Mouse (Mus musculus) regulatory T cell (primary cell): ENCODE results near the gene Ccndbp1.
"Not testable (repeated sequence)": the region's sequence is repeated elsewhere in the genome, so short reads cannot be mapped to it uniquely, and the experiment has no call there.

ENCODE experiments used
- in situ Hi-C: fragments of 300-600 bp; cut with MboI, MseI; formaldehyde crosslinking; loops from one replicate; pipeline ENCODE4 v1.15.1; 2025; ENCODE audit warnings: high pct_unique_total_duplicates

Gene Ccndbp1

DNA sequence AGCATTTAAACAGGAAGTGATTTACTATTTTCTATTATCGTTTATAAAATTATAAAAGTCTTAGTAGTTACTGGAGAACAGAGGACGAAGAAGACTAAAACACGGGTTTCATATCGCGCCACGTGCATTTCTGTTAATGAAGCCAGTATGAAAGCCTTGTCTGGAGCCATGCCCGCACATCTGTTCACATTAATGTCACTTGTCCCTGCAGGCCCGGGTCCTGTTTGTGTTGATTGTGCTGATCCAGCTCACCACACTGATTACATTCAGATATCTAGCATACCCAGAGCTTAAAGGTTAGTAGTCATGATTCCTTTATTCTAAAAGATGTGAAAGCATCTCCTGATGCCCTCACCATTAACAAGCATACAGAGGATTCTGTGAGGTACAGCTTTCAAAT lies 9.3 kb upstream of the Ccndbp1 start:
- in situ Hi-C loops, result loop anchor here (5.0 kb wide), 1 partner anchor 98 kb away; no protein-coding TSS in a partner anchor

DNA sequence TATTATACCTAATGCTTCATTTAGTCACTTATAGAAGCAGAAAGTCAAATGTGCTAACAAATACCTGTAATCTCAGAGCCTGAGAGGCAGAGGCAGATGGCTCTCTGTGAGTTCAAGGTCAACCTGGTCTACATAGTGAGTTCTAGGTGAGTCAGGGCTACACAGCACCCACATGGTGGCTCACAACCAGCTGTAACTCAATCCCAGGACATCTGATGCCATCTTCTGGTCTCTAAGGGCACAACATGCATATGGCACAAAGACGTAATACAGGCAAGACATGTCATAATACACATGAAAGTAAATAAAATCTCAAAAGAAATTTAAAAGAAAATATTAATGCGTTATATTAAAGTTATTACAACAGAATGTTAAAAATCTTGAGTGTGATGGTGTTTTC lies 4.6 kb upstream of the Ccndbp1 start:
- in situ Hi-C loops, result no loop called here

- in situ Hi-C loops, result no loop called here
Measured at GRCm38 (mm10) chr2:121004018-121004811, 4.0 kb upstream of the Ccndbp1 start.

DNA sequence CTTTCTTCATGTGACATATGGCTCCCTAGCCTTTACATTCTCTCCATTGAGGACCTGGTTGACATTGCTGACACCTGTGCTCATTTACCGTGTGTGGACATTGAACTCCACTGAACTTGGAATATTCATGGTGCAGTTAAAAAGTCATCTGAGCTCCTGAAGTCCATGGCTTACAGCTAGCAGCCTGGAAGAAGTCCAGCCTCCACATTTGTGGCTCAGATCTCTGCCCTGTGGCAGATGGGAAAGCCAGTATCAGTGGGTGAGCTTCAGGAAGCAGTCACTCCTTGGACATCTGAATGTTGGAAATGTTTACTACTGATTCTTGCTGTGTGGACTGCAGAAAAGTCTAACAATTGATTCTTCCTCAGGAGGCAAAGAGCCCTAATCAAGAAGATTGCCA lies 1.2 kb upstream of the Ccndbp1 start:
- in situ Hi-C loops, result no loop called here

- in situ Hi-C loops, result no loop called here
Measured at GRCm38 (mm10) chr2:121008664-121009007, 433 bp downstream of the Ccndbp1 start.

DNA sequence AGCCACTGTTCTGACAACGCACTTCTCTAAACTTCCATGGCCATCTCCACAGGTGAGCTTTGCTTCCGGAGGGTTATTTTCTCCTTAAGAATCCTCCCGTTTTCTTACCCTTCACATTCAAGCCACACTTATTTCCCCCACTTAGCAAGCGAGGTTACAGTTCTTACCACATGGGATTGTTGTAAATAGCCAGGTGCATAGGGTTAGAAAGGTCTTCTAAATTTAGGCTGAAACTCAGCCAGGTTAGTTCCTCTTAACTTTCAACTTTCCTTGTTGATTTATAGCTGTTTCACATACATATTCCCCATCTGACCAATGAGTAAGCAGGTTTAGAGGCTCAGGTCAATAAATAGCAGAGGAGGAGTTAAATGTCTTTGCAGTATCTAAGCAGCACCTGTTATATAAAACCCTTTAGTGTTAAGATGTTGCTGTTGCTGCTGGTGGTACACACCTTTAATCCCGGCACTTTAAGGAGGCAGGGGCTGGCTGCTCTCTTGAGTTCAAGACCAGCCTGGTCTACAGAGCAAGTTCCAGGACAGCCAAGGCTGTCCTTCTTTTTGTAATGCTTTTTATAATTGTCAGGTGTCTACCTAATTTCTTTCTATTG lies 971 bp downstream of the Ccndbp1 start:
- in situ Hi-C loops, result no loop called here

DNA sequence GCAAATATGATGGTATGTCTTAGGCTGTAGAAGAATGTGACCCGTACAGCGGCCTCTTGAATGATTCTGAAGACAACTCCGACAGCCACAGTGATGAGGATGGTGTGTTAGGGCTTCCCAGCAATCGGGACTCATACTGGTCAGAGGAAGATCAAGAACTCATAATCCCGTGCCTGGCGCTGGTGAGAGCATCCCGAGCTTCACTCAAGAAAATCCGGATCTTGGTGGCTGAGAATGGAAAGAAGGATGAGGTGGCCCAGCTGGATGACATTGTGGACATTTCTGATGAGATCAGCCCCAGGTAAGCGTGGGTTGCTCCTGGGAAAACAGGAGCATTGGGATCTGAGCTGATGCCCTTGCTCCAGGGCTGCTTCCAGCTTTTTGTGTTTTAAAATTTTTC lies 4.5 kb downstream of the Ccndbp1 start:
- in situ Hi-C loops, result no loop called here

DNA sequence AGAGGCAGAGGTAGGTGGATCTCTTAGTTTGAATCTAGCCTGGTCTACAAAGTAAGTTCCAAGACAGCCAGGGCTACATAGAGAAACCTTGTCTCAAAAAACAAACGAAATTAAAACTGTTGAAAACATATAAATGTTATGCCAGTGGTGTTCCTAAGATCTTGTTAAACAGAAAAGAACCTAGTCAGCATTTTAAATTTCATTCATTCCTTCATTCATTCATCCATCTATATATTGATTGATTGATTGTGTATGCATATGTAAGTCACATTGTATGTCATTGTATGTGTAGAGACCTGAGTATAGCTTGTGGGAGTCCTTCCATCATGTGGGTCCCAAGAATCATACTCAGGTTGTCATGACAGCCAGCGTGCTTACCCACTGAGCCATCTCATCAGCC lies 7.3 kb downstream of the Ccndbp1 start:
- in situ Hi-C loops, result no loop called here

GRCm38 (mm10) chr2:121016226-121016625 lies 8.0 kb downstream of the Ccndbp1 start:
- in situ Hi-C loops, result no loop called here

DNA sequence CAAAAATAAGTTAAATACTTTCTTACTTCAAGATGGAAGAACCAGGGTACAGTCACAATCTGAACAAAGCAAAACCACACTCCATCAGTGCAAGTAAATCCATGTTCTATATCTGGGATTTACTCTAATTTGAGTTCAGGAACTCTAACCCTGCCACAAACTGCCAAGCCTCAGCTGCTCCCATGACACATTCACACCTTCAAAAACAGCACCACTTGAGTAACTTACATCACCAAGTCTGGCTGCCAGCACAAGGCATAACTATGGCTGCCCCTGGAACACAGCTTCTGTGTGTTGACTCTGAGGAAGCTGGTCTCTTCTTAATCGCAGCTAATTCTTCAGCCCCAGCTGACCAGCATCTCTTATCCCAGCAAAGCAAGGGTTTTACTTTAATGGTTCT lies 8.9 kb downstream of the Ccndbp1 start:
- in situ Hi-C loops, result no loop called here

- in situ Hi-C loops, result no loop called here
Measured at GRCm38 (mm10) chr2:121022918-121023317, 14.7 kb downstream of the Ccndbp1 start.

GRCm38 (mm10) chr2:121036733-121037341 lies 28.6 kb downstream of the Ccndbp1 start, which contains the start of gene Epb42:
Gene Epb42, minus strand, starts transcription at chr2:121037072.
- in situ Hi-C loops, result no loop called here

DNA sequence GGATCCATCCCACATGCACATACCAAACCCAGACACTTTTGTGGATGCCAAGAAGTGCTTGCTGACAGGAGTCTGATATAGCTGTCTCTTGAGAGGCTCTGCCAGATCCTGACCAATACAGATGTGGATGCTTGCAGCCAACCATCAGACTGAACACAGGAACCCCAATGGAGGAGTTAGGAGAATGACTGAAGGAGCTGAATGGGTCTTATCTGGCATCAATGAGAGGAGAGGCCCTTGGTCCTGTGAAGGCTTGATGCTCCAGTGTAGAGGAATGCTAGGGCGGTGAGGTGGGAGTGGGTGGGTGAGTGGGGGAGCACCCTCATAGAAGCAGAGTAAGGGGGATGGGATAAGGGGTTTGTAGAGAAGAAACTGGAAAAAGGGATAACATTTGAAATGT lies 30.6 kb downstream of the Ccndbp1 start:
- in situ Hi-C loops, result not testable (repeated sequence)

DNA sequence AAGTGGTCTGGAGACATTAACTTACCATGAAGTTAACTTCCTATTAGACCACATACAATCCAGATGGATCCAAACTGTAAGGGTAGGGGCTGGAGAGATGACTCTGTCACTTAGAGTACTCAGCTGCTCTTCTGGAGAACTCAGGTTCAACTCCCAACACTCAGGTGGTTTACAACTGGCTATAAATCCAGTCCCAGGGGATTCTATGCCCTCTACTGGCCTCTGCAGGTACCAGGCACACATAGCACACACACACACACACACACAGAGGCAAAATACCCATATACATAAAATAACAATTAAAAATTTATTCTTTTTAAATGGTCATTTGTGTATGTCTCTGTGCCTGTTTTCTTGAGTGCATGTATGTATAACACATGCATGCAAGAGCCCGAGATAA lies 31.2 kb downstream of the Ccndbp1 start:
- in situ Hi-C loops, result no loop called here

- in situ Hi-C loops, result no loop called here
Measured at GRCm38 (mm10) chr2:121041098-121041497, 32.9 kb downstream of the Ccndbp1 start.

DNA sequence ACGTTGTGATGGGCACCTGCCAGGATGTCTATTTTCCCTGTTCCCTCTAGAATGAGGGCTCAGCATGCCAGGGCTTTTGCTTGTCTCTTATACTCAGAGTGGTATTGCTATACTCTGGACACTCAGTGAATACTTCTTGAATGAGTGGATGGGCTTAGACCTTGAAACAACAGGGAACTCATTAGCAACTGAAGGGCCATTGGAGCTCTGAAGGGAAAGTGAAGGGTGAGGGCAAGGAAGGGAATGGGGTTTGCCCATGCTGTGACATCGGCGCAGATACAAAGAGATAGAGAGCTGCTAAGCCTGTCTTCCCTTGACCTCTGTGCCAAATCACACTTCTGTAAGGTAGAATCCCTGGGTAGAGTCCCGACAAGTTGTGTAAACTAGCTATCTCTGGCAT lies 37.5 kb downstream of the Ccndbp1 start:
- in situ Hi-C loops, result no loop called here

DNA sequence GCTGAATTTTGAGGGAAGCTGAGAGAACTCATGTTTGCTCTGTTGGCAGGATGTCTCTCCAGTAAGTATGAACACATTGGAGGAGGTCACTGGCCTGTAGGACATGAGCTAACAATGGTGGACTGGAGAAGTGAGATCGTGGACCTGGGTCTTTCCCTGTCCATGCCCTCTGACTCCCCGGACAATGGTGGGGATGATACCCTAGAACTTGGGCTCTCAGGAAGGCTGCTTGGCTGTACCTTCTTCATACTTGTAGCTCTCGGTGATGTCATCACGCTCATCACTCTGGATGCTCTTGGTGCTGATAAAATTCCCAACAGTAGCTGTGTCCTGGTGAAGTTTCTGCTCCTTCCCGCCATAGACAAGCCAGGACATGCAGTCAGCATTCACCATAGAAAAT lies 44.0 kb downstream of the Ccndbp1 start:
- in situ Hi-C loops, result no loop called here

GRCm38 (mm10) chr2:121054060-121054459 lies 45.9 kb downstream of the Ccndbp1 start:
- in situ Hi-C loops, result no loop called here

GRCm38 (mm10) chr2:121055915-121056314 lies 47.7 kb downstream of the Ccndbp1 start:
- in situ Hi-C loops, result no loop called here

GRCm38 (mm10) chr2:121057997-121058396 lies 49.8 kb downstream of the Ccndbp1 start:
- in situ Hi-C loops, result no loop called here

- in situ Hi-C loops, result no loop called here
Measured at GRCm38 (mm10) chr2:121061315-121061714, 53.1 kb downstream of the Ccndbp1 start.
